Mouse (Mus musculus) lung, embryonic 14.5 days (tissue): ENCODE results near the gene Ttc28. TPM values are rescaled to one million over a fixed set of nuclear protein-coding genes. Genes with fewer than 3 reads are reported as not detected.

ENCODE experiments used
- ATAC-seq: fragments of 200-750 bp; cut with Nextera tagmentation; 2 replicates; pipeline ENCODE4 v1.8.0; 2017; ENCODE audit warnings: mild to moderate bottlenecking, moderate TSS enrichment, moderate library complexity; ENCODE audit not compliant: insufficient read depth
- DNase-seq: peaks from one replicate; pipeline ENCODE4 v3.0.0-alpha.2; 2015
- H3K27ac ChIP-seq: fragments of 300-500 bp; sonication (generic); 2 replicates; pipeline ENCODE4 v1.5.1; 2014; ENCODE audit warnings: low read depth, mild to moderate bottlenecking, moderate library complexity
- H3K27me3 ChIP-seq: fragments of 300-500 bp; sonication (generic); 2 replicates; pipeline ENCODE4 v1.6.1; 2014; ENCODE audit warnings: low read length, control low read depth; ENCODE audit not compliant: insufficient read depth
- H3K36me3 ChIP-seq: fragments of 300-500 bp; sonication (generic); 2 replicates; pipeline ENCODE4 v1.6.1; 2014; ENCODE audit warnings: control low read depth; ENCODE audit not compliant: insufficient read depth
- H3K4me1 ChIP-seq: fragments of 300-500 bp; sonication (generic); 2 replicates; pipeline ENCODE4 v1.6.1; 2014; ENCODE audit warnings: antibody characterized with exemption, control low read depth; ENCODE audit not compliant: insufficient read depth
- H3K4me2 ChIP-seq: fragments of 300-500 bp; sonication (generic); 2 replicates; pipeline ENCODE4 v1.6.1; 2014; ENCODE audit warnings: mild to moderate bottlenecking
- H3K4me3 ChIP-seq: fragments of 300-500 bp; sonication (generic); 2 replicates; pipeline ENCODE4 v1.5.1; 2014; ENCODE audit warnings: low read depth, low read length
- H3K9ac ChIP-seq: fragments of 300-500 bp; sonication (generic); 2 replicates; pipeline ENCODE4 v1.6.1; 2014
- H3K9me3 ChIP-seq: fragments of 300-500 bp; sonication (generic); 2 replicates; pipeline ENCODE4 v1.6.1; 2016; ENCODE audit warnings: low read depth, low read length, control low read depth
- CTCF ChIP-seq: IDR thresholded peaks from 2 replicates; pipeline ENCODE4 v1.5.1; 2016; ENCODE audit warnings: antibody characterized with exemption, low read depth
- WGBS: fragments of 180-500 bp; shearing (Covaris S2); extraction: QIAGEN DNeasy Blood & Tissue Kit; methylation state at CpG from one replicate; pipeline ENCODE4 v1.1.7; 2014; 5-methylcytosine and 5-hydroxymethylcytosine counted together
- polyA plus RNA-seq: library from polyadenylated mRNA; unstranded; fragments of >200 nt; fragmentation: Nextera tagmentation; extraction: Ambion mirVana; gene quantifications from 2 replicates; pipeline ENCODE4 v1.2.1, GENCODE M21; 2014

Gene Ttc28
- polyA plus RNA-seq, 1 experiment from 2014 or later: 15.2 TPM

DNA sequence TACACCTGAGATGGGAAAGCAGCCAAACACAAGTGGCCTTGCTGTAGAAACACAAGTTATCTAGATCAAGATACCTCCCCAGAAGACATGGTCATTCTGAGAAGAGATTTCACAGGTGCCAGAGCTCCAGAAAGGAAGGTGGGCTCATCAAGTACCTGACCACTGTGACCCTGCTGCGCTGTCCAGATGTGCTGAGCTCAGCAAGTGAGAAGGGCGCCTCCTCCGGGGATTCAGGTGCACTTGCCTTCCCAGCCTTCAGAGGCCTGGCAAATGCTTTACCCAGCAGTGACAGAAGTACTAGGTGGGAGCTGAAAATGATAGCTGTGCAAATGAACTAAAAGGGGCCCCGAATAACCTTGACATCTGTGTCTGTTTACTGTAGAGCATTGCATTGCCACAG is 78.6 kb downstream of the Ttc28 start:
- 73% methylated on average over 4 of the region's 4 CpGs for WGBS
- Histone ChIP-seq H3K9ac (no peak overlapping the region), H3K4me1 (no peaks in the 10 kb centered on the region), H3K27me3 (no peaks in the 10 kb centered on the region), H3K4me2 (no peak overlapping the region), H3K4me3 (no peak overlapping the region), H3K9me3 (no peaks in the 10 kb centered on the region), H3K36me3 (no peaks in the 10 kb centered on the region), H3K27ac (no peak overlapping the region)
- ATAC-seq (no peak), DNase-seq (no peak)
- TF ChIP-seq CTCF: no peak

DNA sequence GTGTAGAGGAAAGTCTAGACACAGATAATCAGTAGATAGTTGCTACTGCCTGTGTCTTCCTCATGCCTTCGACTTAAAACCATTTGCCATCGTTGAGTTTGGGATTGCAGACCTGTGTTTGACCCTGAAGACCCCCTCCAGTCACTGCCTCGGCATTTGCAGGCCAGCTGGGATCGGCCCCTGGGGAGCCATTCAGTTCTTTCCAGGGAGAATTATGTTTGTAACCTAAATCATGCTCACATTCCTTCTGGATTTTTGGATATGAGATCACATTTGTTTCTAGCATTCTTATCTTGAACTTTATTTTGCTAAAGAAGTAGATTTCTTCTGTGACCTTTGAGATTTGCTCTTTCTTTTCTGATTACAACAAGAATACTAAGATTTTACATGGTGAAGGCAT is 80.5 kb downstream of the Ttc28 start:
- ATAC-seq (no peak), DNase-seq (no peak)
- Histone ChIP-seq H3K4me3 (no peak overlapping the region), H3K9ac (no peak overlapping the region), H3K27ac (no peak overlapping the region), H3K4me1 (no peaks in the 10 kb centered on the region), H3K9me3 (no peaks in the 10 kb centered on the region), H3K4me2 (no peak overlapping the region), H3K36me3 (no peaks in the 10 kb centered on the region), H3K27me3 (no peaks in the 10 kb centered on the region)
- TF ChIP-seq CTCF: no peak
- 38% methylated on average over 4 of the region's 4 CpGs for WGBS

DNA sequence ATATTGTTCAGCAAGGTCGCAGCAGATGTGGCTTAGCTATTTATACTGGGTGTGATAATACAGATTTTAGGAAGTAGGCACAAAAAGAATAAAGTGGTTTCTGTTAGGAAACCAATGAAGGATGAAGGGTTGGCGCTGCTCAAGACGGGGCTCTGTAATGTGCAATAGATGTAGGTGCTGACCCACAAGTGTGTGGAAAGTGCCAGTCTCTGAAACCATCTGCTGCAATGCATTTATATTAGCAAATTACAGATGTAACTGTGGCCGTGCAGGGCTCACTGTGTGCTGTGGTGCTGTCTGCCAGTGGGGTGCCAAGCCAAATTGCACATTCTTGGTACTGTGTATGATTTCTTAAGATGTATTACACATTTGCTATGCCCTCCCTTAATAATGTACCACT is 81.3 kb downstream of the Ttc28 start:
- Histone ChIP-seq H3K4me3 (no peak overlapping the region), H3K4me1 (no peaks in the 10 kb centered on the region), H3K9ac (no peak overlapping the region), H3K9me3 (no peaks in the 10 kb centered on the region), H3K4me2 (no peak overlapping the region), H3K36me3 (no peaks in the 10 kb centered on the region), H3K27ac (no peak overlapping the region), H3K27me3 (no peaks in the 10 kb centered on the region)
- TF ChIP-seq CTCF: no peak
- ATAC-seq: no peak
- DNase-seq: no peak
- WGBS: 74% methylated on average over 4 of the region's 4 CpGs

DNA sequence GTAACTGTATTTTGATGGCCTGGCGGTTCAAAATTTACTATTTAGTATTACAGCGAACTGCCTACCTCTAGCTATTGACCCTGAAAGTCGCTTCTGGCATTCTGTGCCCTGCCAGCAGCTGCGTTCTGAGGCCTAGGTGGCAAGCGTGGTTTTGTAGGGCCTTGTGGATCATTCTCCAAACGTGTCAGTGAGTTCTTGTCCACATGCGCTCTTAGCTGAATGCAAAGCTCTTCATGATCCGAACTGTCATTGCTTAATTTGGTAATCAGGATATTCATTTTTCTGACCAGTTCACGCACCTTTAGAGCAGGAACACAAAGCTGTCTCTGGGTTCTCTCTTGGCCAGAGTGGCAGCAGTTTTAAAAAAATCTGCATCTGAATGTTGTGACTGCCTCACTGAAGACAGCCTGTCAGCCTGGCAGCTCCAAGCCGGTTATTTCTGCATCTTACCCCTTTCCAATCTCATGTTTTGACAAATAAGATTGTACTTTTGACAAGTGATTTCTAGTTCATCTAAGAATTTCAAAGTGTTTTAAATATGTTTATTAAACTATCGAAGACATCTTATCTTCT is 88.0 kb downstream of the Ttc28 start:
- Histone ChIP-seq H3K27ac (no peak overlapping the region), H3K4me2 (no peak overlapping the region), H3K9me3 (no peaks in the 10 kb centered on the region), H3K9ac (no peak overlapping the region), H3K36me3 (no peaks in the 10 kb centered on the region), H3K27me3 (no peaks in the 10 kb centered on the region), H3K4me3 (no peak overlapping the region), H3K4me1 (peaks cover 6% of the 10 kb centered on the region; the same call in 1 of the 2 replicates)
- ATAC-seq (no peak), DNase-seq (no peak)
- no peak for TF ChIP-seq CTCF
- WGBS: 70% methylated on average over 11 of the region's 11 CpGs

DNA sequence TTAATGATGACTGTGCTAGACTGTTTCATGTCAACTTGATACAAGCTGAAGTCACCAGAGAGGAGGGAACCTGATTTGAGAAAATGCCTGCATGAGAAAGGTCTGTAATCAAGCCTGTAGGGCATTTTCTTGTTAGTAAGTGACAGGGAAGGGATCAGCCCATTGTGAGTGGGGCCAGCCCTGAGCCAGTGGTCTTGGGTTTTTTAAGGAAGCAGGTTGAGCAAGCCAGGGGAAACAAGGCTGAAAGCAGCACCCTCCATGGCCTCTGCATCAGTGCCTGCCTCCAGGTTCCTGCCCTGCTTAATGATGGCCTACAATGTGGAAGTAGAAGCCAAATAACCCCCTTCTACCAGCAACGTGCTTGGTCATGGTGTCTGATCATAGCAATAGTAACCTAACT is 89.0 kb downstream of the Ttc28 start:
- Histone ChIP-seq H3K4me2 (no peak overlapping the region), H3K9me3 (no peaks in the 10 kb centered on the region), H3K9ac (no peak overlapping the region), H3K27me3 (no peaks in the 10 kb centered on the region), H3K4me3 (no peak overlapping the region), H3K27ac (no peak overlapping the region), H3K36me3 (no peaks in the 10 kb centered on the region), H3K4me1 (peaks cover 6% of the 10 kb centered on the region; the same call in 1 of the 2 replicates)
- ATAC-seq: no peak
- WGBS: 68% methylated on average over 1 of the region's 1 CpGs
- no peak for DNase-seq
- no peak for TF ChIP-seq CTCF

DNA sequence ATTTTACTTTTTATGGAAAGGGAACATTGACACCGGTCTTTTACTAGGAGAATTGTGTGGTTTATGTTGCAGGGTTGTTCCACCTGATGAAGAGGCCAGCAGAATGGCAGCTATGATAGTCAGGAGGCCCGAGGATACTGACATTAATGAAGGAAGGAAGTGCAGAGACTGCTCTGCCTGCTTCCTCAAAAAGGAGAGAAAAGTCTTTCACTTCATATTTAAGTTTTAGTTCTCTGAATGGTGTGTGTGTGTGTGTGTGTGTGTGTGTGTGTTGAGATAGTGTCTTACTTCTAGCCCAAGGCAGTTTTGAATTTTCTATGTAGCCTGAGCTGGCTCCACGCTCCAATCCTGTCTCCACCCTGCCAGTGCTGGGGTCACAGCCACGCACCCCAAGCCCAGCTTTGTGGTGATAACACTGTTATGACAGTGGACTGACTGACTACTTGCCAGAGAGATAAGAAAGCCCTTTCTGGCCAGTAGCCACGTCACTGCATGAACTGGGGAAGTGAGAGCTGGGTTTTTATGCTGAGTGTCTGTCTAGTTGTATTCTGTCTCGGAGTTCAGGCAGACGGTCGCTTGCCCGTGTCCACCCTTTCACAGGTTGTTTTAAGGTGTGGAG is 90.7 kb downstream of the Ttc28 start:
- ATAC-seq: peak; percentile 87; the same call in 1 of the 2 replicates

DNA sequence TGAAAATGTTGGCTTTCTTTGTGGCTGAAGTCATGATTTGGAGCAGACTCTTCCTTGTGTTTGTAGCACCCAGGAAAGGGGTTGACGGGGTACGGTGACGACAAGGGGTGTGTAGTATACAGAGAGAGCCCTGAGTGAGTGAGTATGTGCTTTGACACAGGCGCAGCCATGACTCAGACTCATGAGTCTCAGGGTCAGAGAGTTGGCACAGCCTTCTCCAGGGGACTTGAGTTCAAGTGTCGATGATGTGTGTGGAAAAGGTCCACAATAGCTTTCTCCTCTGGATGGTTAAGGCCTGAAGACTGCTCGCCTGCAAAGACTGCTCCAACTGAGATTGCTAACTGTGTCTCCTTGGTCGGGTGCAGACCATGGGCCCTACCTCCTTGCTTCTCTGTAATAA is 97.1 kb downstream of the Ttc28 start:
- no peak overlapping the region for H3K4me2 ChIP-seq
- H3K4me3 ChIP-seq: no peak overlapping the region
- peaks cover 6% of the 10 kb centered on the region; the same call in 1 of the 2 replicates for H3K4me1 ChIP-seq
- no peaks in the 10 kb centered on the region for H3K9me3 ChIP-seq
- TF ChIP-seq CTCF: no peak
- WGBS: 84% methylated on average over 7 of the region's 7 CpGs
- no peaks in the 10 kb centered on the region for H3K27me3 ChIP-seq
- no peak overlapping the region for H3K9ac ChIP-seq
- DNase-seq: no peak
- no peak overlapping the region for H3K27ac ChIP-seq
- no peaks in the 10 kb centered on the region for H3K36me3 ChIP-seq
- ATAC-seq: no peak

More for the DNA sequence above, 90.7 kb downstream of the Ttc28 start:
- no peak overlapping the region for H3K4me2 ChIP-seq
- no peaks in the 10 kb centered on the region for H3K9me3 ChIP-seq
- no peaks in the 10 kb centered on the region for H3K36me3 ChIP-seq
- peak overlapping the region; percentile 46; the same call in 1 of the 2 replicates for H3K27ac ChIP-seq
- no peak for TF ChIP-seq CTCF
- no peak overlapping the region for H3K9ac ChIP-seq
- H3K4me1 ChIP-seq: peaks cover 6% of the 10 kb centered on the region; the same call in 1 of the 2 replicates
- WGBS: 36% methylated on average over 9 of the region's 9 CpGs
- H3K4me3 ChIP-seq: no peak overlapping the region
- DNase-seq: peak; percentile 75
- no peaks in the 10 kb centered on the region for H3K27me3 ChIP-seq
